Mouse (Mus musculus): Measurements from ENCODE around the gene Hapln3. TPM values are rescaled to one million over a fixed set of nuclear protein-coding genes. Genes with fewer than 3 reads are reported as not detected.

Hapln3 gene
- polyA plus RNA-seq, 1 experiment from 2014 or later = 1.7 TPM

GRCm38 (mm10) chr7:79139328-79139824, 8.6 kb upstream of the Hapln3 start:
- no peak for ATAC-seq
- Histone ChIP-seq H3K27ac (no peak overlapping the region), H3K4me1 (replicated peaks) (no peaks in the 10 kb centered on the region), H3K36me3 (no peaks in the 10 kb centered on the region), H3K9me3 (no peaks in the 10 kb centered on the region), H3K4me2 (replicated peaks) (no peak overlapping the region), H3K27me3 (no peaks in the 10 kb centered on the region), H3K9ac (replicated peaks) (no peak overlapping the region), H3K4me3 (replicated peaks) (no peak overlapping the region)
- WGBS = 56% methylated on average over 6 of the region's 6 CpGs

- Histone ChIP-seq H3K4me1 (replicated peaks) (peaks cover 16% of the 10 kb centered on the region), H3K9ac (replicated peaks) (no peak overlapping the region), H3K9me3 (no peaks in the 10 kb centered on the region), H3K4me3 (replicated peaks) (no peak overlapping the region), H3K27ac (no peak overlapping the region), H3K36me3 (0 out of 2 replicates have a peak, but pooled peaks cover 5% of the 10 kb centered on the region), H3K4me2 (replicated peaks) (no peak overlapping the region), H3K27me3 (peaks cover 21% of the 10 kb centered on the region)
- 23% methylated on average over 6 of the region's 6 CpGs for WGBS
- ATAC-seq = 0 out of 2 replicates have a peak, but pooled peaks have one; percentile 26
Measured at GRCm38 (mm10) chr7:79133391-79133790, 2.6 kb upstream of the Hapln3 start.

- Histone ChIP-seq H3K9ac (replicated peaks) (0 out of 2 replicates have a peak overlapping the region, but pooled peaks have one; percentile 0), H3K4me1 (replicated peaks) (peaks cover 20% of the 10 kb centered on the region), H3K27me3 (peaks cover 21% of the 10 kb centered on the region), H3K4me2 (replicated peaks) (peak overlapping the region; percentile 48), H3K27ac (no peak overlapping the region), H3K36me3 (0 out of 2 replicates have a peak, but pooled peaks cover 5% of the 10 kb centered on the region), H3K4me3 (replicated peaks) (peak overlapping the region; percentile 12), H3K9me3 (no peaks in the 10 kb centered on the region)
- 0 out of 2 replicates have a peak, but pooled peaks have one; percentile 19 for ATAC-seq
- WGBS = 14% methylated on average over 13 of the region's 13 CpGs
Measured at GRCm38 (mm10) chr7:79130385-79130784, 433 bp downstream of the Hapln3 start.

GRCm38 (mm10) chr7:79129883-79130282, 935 bp downstream of the Hapln3 start:
- no peak overlapping the region for H3K9ac ChIP-seq (replicated peaks)
- peaks cover 21% of the 10 kb centered on the region for H3K27me3 ChIP-seq
- H3K4me3 ChIP-seq (replicated peaks) = 0 out of 2 replicates have a peak overlapping the region, but pooled peaks have one; percentile 12
- H3K36me3 ChIP-seq = 0 out of 2 replicates have a peak, but pooled peaks cover 5% of the 10 kb centered on the region
- H3K4me2 ChIP-seq (replicated peaks) = peak overlapping the region; percentile 48
- H3K4me1 ChIP-seq (replicated peaks) = peaks cover 20% of the 10 kb centered on the region
- ATAC-seq = no peak
- H3K27ac ChIP-seq = no peak overlapping the region
- no peaks in the 10 kb centered on the region for H3K9me3 ChIP-seq
- WGBS = 10% methylated on average over 8 of the region's 8 CpGs

- Histone ChIP-seq H3K9me3 (no peaks in the 10 kb centered on the region), H3K36me3 (no peaks in the 10 kb centered on the region), H3K4me3 (replicated peaks) (no peak overlapping the region), H3K4me2 (replicated peaks) (no peak overlapping the region), H3K4me1 (replicated peaks) (0 out of 2 replicates have a peak, but pooled peaks cover 4% of the 10 kb centered on the region), H3K27me3 (no peaks in the 10 kb centered on the region), H3K9ac (replicated peaks) (no peak overlapping the region), H3K27ac (no peak overlapping the region)
- 80% methylated on average over 5 of the region's 5 CpGs for WGBS
- ATAC-seq = no peak
Measured at GRCm38 (mm10) chr7:79123465-79123864, 7.4 kb downstream of the Hapln3 start.

- 37% methylated on average over 4 of the region's 4 CpGs for WGBS
- peak; percentile 72 for ATAC-seq
Measured at GRCm38 (mm10) chr7:79113848-79114247, 17.0 kb downstream of the Hapln3 start.

GRCm38 (mm10) chr7:79096492-79096891, 34.3 kb downstream of the Hapln3 start:
- ATAC-seq = no peak
- H3K9me3 ChIP-seq = no peaks in the 10 kb centered on the region
- no peak overlapping the region for H3K9ac ChIP-seq (replicated peaks)
- 73% methylated on average over 5 of the region's 5 CpGs for WGBS
- H3K4me2 ChIP-seq (replicated peaks) = no peak overlapping the region
- no peaks in the 10 kb centered on the region for H3K36me3 ChIP-seq
- no peak overlapping the region for H3K27ac ChIP-seq
- no peaks in the 10 kb centered on the region for H3K27me3 ChIP-seq
- H3K4me1 ChIP-seq (replicated peaks) = no peaks in the 10 kb centered on the region
- H3K4me3 ChIP-seq (replicated peaks) = no peak overlapping the region

More at GRCm38 (mm10) chr7:79113848-79114247, 17.0 kb downstream of the Hapln3 start:
- Histone ChIP-seq H3K4me2 (replicated peaks) (no peak overlapping the region), H3K9ac (replicated peaks) (no peak overlapping the region), H3K36me3 (no peaks in the 10 kb centered on the region), H3K4me1 (replicated peaks) (peaks cover 6% of the 10 kb centered on the region), H3K27me3 (no peaks in the 10 kb centered on the region), H3K9me3 (peaks cover 4% of the 10 kb centered on the region; the same call in 1 of the 2 replicates), H3K27ac (no peak overlapping the region), H3K4me3 (replicated peaks) (no peak overlapping the region)

GRCm38 (mm10) chr7:79089111-79089510, 41.7 kb downstream of the Hapln3 start:
- WGBS = 66% methylated on average over 4 of the region's 4 CpGs
- Histone ChIP-seq H3K36me3 (no peaks in the 10 kb centered on the region), H3K27me3 (no peaks in the 10 kb centered on the region), H3K4me1 (replicated peaks) (no peaks in the 10 kb centered on the region), H3K4me2 (replicated peaks) (no peak overlapping the region), H3K4me3 (replicated peaks) (no peak overlapping the region), H3K27ac (no peak overlapping the region), H3K9me3 (no peaks in the 10 kb centered on the region), H3K9ac (replicated peaks) (no peak overlapping the region)
- no peak for ATAC-seq

GRCm38 (mm10) chr7:79080572-79081399, 50.0 kb downstream of the Hapln3 start:
- Histone ChIP-seq H3K27ac (no peak overlapping the region), H3K36me3 (no peaks in the 10 kb centered on the region), H3K4me1 (replicated peaks) (no peaks in the 10 kb centered on the region; the same call in 1 of the 2 replicates), H3K4me2 (replicated peaks) (no peak overlapping the region), H3K9me3 (no peaks in the 10 kb centered on the region), H3K9ac (replicated peaks) (no peak overlapping the region), H3K27me3 (no peaks in the 10 kb centered on the region), H3K4me3 (replicated peaks) (no peak overlapping the region)
- ATAC-seq = peak; percentile 84; the same call in 1 of the 2 replicates
- 20% methylated on average over 7 of the region's 7 CpGs for whole genome bisulfite sequencing

- Histone ChIP-seq H3K27ac (no peak overlapping the region), H3K4me1 (replicated peaks) (no peaks in the 10 kb centered on the region; the same call in 1 of the 2 replicates), H3K4me3 (replicated peaks) (no peak overlapping the region), H3K9ac (replicated peaks) (no peak overlapping the region), H3K4me2 (replicated peaks) (no peak overlapping the region), H3K27me3 (no peaks in the 10 kb centered on the region), H3K9me3 (no peaks in the 10 kb centered on the region), H3K36me3 (no peaks in the 10 kb centered on the region)
- 67% methylated on average over 3 of the region's 3 CpGs for WGBS
- ATAC-seq = no peak
Measured at GRCm38 (mm10) chr7:79079212-79079611, 51.6 kb downstream of the Hapln3 start.

- H3K4me2 ChIP-seq (replicated peaks) = no peak overlapping the region
- H3K4me3 ChIP-seq (replicated peaks) = no peak overlapping the region
- ATAC-seq = no peak
- WGBS = 59% methylated on average over 4 of the region's 4 CpGs
- H3K4me1 ChIP-seq (replicated peaks) = peaks cover 9% of the 10 kb centered on the region; the same call in 1 of the 2 replicates
- no peak overlapping the region for H3K9ac ChIP-seq (replicated peaks)
- H3K27me3 ChIP-seq = no peaks in the 10 kb centered on the region
- H3K9me3 ChIP-seq = no peaks in the 10 kb centered on the region
- no peak overlapping the region for H3K27ac ChIP-seq
- no peaks in the 10 kb centered on the region for H3K36me3 ChIP-seq
Measured at GRCm38 (mm10) chr7:79068231-79068630, 62.6 kb downstream of the Hapln3 start.

- 68% methylated on average over 7 of the region's 7 CpGs for WGBS
- H3K4me1 ChIP-seq (replicated peaks) = peaks cover 9% of the 10 kb centered on the region; the same call in 1 of the 2 replicates
Measured at GRCm38 (mm10) chr7:79067466-79067865, 63.4 kb downstream of the Hapln3 start.

More at GRCm38 (mm10) chr7:79067466-79067865, 63.4 kb downstream of the Hapln3 start:
- H3K4me3 ChIP-seq (replicated peaks) = no peak overlapping the region
- no peaks in the 10 kb centered on the region for H3K36me3 ChIP-seq
- no peak overlapping the region for H3K9ac ChIP-seq (replicated peaks)
- H3K27me3 ChIP-seq = no peaks in the 10 kb centered on the region
- H3K27ac ChIP-seq = no peak overlapping the region
- no peaks in the 10 kb centered on the region for H3K9me3 ChIP-seq
- no peak for ATAC-seq
- no peak overlapping the region for H3K4me2 ChIP-seq (replicated peaks)

Measured in midbrain, embryonic 13.5 days (tissue).